Mouse (Mus musculus) liver, postnatal 0 days (tissue): Measurements from ENCODE around the gene Tmem29. TPM values are rescaled to one million over a fixed set of nuclear protein-coding genes. Genes with fewer than 3 reads are reported as not detected.

Experiments
- ATAC-seq: fragments of 200-750 bp; cut with Nextera tagmentation; 2 replicates; pipeline ENCODE4 v1.8.0; 2017; ENCODE audit warnings: mild to moderate bottlenecking, moderate library complexity
- DNase-seq: peaks from one replicate; pipeline ENCODE4 v3.0.0-alpha.2; 2016
- H3K27ac ChIP-seq: fragments of 300-500 bp; sonication (generic); 2 replicates; pipeline ENCODE4 v1.5.1; 2014; ENCODE audit warnings: antibody characterized with exemption, moderate library complexity, mild to moderate bottlenecking, low read depth
- H3K27me3 ChIP-seq: fragments of 300-500 bp; sonication (generic); 2 replicates; pipeline ENCODE4 v1.6.1; 2014; ENCODE audit warnings: low read length, control low read depth, mixed read lengths; ENCODE audit not compliant: insufficient read depth
- H3K36me3 ChIP-seq: fragments of 300-500 bp; sonication (generic); replicated peaks from 2 replicates; pipeline ENCODE4 v1.6.1; 2014; ENCODE audit warnings: mild to moderate bottlenecking, control low read depth, low read length, moderate library complexity, mixed read lengths; ENCODE audit not compliant: insufficient read depth
- H3K4me1 ChIP-seq: fragments of 300-500 bp; sonication (generic); 2 replicates; pipeline ENCODE4 v1.6.1; 2014; ENCODE audit warnings: antibody characterized with exemption, mild to moderate bottlenecking, control low read depth; ENCODE audit not compliant: insufficient read depth
- H3K4me2 ChIP-seq: fragments of 300-500 bp; sonication (generic); 2 replicates; pipeline ENCODE4 v1.6.1; 2014; ENCODE audit warnings: low read depth, mild to moderate bottlenecking, low read length, moderate library complexity, mixed read lengths
- H3K4me3 ChIP-seq: fragments of 300-500 bp; sonication (generic); 2 replicates; pipeline ENCODE4 v1.5.1; 2014; ENCODE audit warnings: low read depth, low read length
- H3K9ac ChIP-seq: fragments of 300-500 bp; sonication (generic); replicated peaks from 2 replicates; pipeline ENCODE4 v1.6.1; 2014; ENCODE audit warnings: mild to moderate bottlenecking, moderate library complexity
- H3K9me3 ChIP-seq: fragments of 300-500 bp; sonication (generic); 2 replicates; pipeline ENCODE4 v1.6.1; 2016; ENCODE audit warnings: mild to moderate bottlenecking, control low read depth, low read length, mixed read lengths
- CTCF ChIP-seq: sonication (generic); IDR thresholded peaks from 2 replicates; pipeline ENCODE4 v1.5.1; 2016; ENCODE audit warnings: antibody characterized with exemption, low read depth
- EP300 ChIP-seq: IDR thresholded peaks from 2 replicates; pipeline ENCODE4 v1.6.1; 2016; ENCODE audit warnings: antibody characterized with exemption, low read depth, mild to moderate bottlenecking
- WGBS: fragments of 180-500 bp; shearing (Covaris S2); extraction: QIAGEN DNeasy Blood & Tissue Kit; methylation state at CpG from one replicate; pipeline ENCODE4 v1.1.7; 2014; ENCODE audit not compliant: insufficient replicate concordance; 5-methylcytosine and 5-hydroxymethylcytosine counted together
- polyA plus RNA-seq: library from polyadenylated mRNA; unstranded; fragments of >200 nt; fragmentation: Nextera tagmentation; extraction: Ambion mirVana; gene quantifications from 2 replicates; pipeline ENCODE4 v1.2.1, GENCODE M21; 2015

Tmem29 gene
- polyA plus RNA-seq, 1 experiment from 2014 or later, result 10.0 TPM

DNA sequence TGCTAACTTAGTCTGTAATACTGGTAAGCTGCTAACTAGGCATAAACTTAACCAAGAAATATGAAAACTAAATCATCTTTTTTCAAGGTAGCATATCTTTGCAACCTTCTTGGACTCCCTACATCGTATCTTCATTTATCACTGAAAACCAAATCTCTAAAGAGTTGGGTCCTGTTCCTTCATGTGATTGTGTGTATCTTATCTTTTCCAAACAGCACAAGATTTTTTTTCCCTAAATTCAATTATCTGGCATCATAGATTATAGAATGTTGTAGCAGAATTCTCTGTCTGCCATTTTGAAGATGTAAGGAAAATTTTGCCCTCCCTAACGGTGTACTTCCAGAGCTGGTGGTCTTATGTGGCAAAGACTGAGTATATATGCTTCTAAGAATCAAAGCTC lies 22.6 kb downstream of the Tmem29 start:
- no peak for TF ChIP-seq EP300
- no peak for TF ChIP-seq CTCF
- ATAC-seq, result no peak
- WGBS, result 63% methylated on average over 2 of the region's 2 CpGs

DNA sequence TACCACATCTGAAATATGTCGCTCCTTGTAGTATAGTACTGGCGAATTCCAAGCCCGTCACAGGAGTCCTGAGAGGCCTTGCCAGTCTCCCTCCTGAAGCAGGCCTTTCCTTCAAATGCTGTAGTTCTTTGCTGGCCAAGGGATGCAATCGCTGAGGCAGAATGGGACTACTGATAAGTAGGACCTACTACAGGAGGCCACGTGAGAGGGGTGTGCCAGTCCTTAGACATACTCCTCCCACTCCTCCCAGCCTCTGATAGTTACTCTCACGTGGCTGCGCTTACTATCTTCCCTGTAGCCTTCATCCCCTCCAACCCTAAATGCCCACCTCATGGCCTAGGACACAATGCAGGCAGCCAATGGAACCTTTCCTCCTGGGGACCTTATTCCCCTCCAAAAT lies 23.6 kb downstream of the Tmem29 start:
- no peak overlapping the region for H3K9ac ChIP-seq

More for the DNA sequence above, 22.6 kb downstream of the Tmem29 start:
- H3K27me3 ChIP-seq, result no peaks in the 10 kb centered on the region
- H3K27ac ChIP-seq, result no peak overlapping the region
- no peaks in the 10 kb centered on the region for H3K4me1 ChIP-seq
- H3K9me3 ChIP-seq, result no peaks in the 10 kb centered on the region
- H3K9ac ChIP-seq, result no peak overlapping the region
- DNase-seq, result no peak
- H3K36me3 ChIP-seq, result no peaks in the 10 kb centered on the region
- no peak overlapping the region for H3K4me2 ChIP-seq
- no peak overlapping the region for H3K4me3 ChIP-seq

DNA sequence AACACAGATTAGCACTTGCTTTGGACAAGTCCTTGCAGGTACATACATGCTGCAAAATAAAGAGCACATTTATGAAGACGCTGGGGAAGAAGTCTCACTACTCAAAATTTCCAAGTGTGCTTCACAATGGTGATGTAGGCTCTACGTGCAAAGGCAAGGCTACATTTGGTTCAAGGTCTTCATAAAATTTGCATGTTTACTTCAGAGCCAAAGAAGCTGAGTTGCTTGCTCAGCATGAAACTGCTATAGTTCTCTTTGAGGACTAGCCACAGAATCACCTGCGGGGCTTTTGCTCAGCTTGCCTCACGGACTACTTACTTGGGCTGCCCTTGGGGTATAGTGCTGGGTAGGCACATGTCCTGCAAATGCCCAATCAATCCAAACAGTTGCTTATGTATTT lies 45.4 kb downstream of the Tmem29 start:
- H3K9me3 ChIP-seq, result no peaks in the 10 kb centered on the region
- ATAC-seq (no peak), DNase-seq (no peak)
- 81% methylated on average over 4 of the region's 4 CpGs for WGBS
- no peak for TF ChIP-seq EP300
- no peaks in the 10 kb centered on the region for H3K36me3 ChIP-seq
- no peak overlapping the region for H3K4me3 ChIP-seq
- no peaks in the 10 kb centered on the region for H3K27me3 ChIP-seq
- no peaks in the 10 kb centered on the region for H3K4me1 ChIP-seq
- H3K4me2 ChIP-seq, result no peak overlapping the region
- H3K27ac ChIP-seq, result no peak overlapping the region
- H3K9ac ChIP-seq, result no peak overlapping the region

More for the DNA sequence above, 23.6 kb downstream of the Tmem29 start:
- DNase-seq, result no peak
- no peaks in the 10 kb centered on the region for H3K36me3 ChIP-seq
- no peaks in the 10 kb centered on the region for H3K27me3 ChIP-seq
- H3K4me2 ChIP-seq, result no peak overlapping the region
- H3K4me3 ChIP-seq, result no peak overlapping the region
- ATAC-seq, result peak; percentile 35; the same call in 1 of the 2 replicates
- no peak overlapping the region for H3K27ac ChIP-seq
- TF ChIP-seq CTCF, result no peak
- no peak for TF ChIP-seq EP300
- 66% methylated on average over 7 of the region's 7 CpGs for WGBS
- H3K4me1 ChIP-seq, result no peaks in the 10 kb centered on the region
- H3K9me3 ChIP-seq, result no peaks in the 10 kb centered on the region

Other genes with a start within 250 kb of the Tmem29 start
- 444 and 462 TPM in 2 replicates for gene Alas2, start 88.2 kb upstream of the Tmem29 start, polyA plus RNA-seq
- gene Pfkfb1, start 129.1 kb upstream of the Tmem29 start, polyA plus RNA-seq, result 21.9 and 22.0 TPM in 2 replicates
- gene Apex2, start 130.7 kb upstream of the Tmem29 start, polyA plus RNA-seq, result 6.1 and 6.7 TPM in 2 replicates
- 0.22 and 0.51 TPM in 2 replicates for gene Tro, start 198.4 kb upstream of the Tmem29 start, polyA plus RNA-seq